Mouse (Mus musculus) kidney, adult 2 months (tissue): ENCODE measurements at regions not wholly inside any gene's neighbourhood (a gene's known extent, or its start where the extent isn't known, plus 50 kb on each side); places are given as distances from the start of the nearest gene placed in this dataset.

ENCODE experiments used
- DNase-seq: peaks from one replicate; pipeline ENCODE4 v3.0.0; 2021
- H3K27ac ChIP-seq: fragments of 200-500 bp; 2 replicates; pipeline ENCODE4 v1.5.1; 2012; ENCODE audit warnings: low read depth, low read length, control low read depth, inconsistent platforms; ENCODE audit not compliant: insufficient read depth
- H3K27me3 ChIP-seq: fragments of 200-500 bp; replicated peaks from 2 replicates; pipeline ENCODE4 v1.6.1; 2012; ENCODE audit warnings: mild to moderate bottlenecking, moderate library complexity, low read length, inconsistent platforms; ENCODE audit not compliant: control insufficient read depth, insufficient read depth
- H3K36me3 ChIP-seq: fragments of 200-500 bp; 2 replicates; pipeline ENCODE4 v1.6.1; 2012; ENCODE audit warnings: mild to moderate bottlenecking, moderate library complexity, low read length, inconsistent platforms; ENCODE audit not compliant: control insufficient read depth, insufficient read depth
- H3K4me1 ChIP-seq: fragments of 200-500 bp; 2 replicates; pipeline ENCODE4 v1.6.1; 2011; ENCODE audit warnings: low read length; ENCODE audit not compliant: control insufficient read depth, insufficient read depth
- H3K4me3 ChIP-seq: fragments of 200-500 bp; 2 replicates; pipeline ENCODE4 v1.5.1; 2011; ENCODE audit warnings: mild to moderate bottlenecking, low read depth, low read length, control low read depth; ENCODE audit not compliant: insufficient read depth
- CTCF ChIP-seq: fragments of 200-500 bp; conservative IDR thresholded peaks from 2 replicates; pipeline ENCODE4 v1.5.1; 2011; ENCODE audit warnings: low read depth, mild to moderate bottlenecking, control low read depth, low read length, moderate library complexity, mixed read lengths; ENCODE audit not compliant: insufficient read depth, insufficient read length
- POLR2A ChIP-seq: fragments of 200-500 bp; IDR thresholded peaks from one replicate; pipeline ENCODE4 v1.6.1; 2011; ENCODE audit warnings: low read depth, low read length, control low read depth
- WGBS: fragments of 180-500 bp; shearing (Covaris S2); methylation state at CpG from one replicate; pipeline ENCODE4 v1.1.7; 2018; 5-methylcytosine and 5-hydroxymethylcytosine counted together

DNA sequence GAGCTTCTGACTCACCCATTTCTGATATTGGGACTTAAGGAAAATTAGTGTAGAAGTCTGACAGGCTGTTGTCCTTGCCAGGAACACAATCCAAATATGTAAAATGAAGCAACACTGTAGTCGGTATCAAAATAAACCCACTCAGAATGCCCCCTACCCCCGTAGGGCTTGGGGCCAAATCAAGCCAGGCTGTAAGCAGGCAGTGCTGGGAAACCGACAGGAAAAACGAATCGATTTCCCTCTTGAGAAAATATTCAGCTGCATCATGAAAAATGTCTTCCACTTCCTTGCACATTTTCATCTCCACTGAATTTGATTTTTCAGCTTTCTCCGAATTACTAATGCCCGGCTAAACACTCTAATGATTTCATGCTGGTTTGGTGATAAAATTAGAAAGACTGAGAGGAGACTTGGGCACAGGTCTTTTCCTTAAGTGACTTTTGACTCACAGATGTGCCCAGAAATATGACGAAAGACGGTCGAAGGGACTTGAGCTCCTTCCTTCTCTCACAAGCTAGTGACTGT lies 485.7 kb downstream of the Fat4 start:
- TF ChIP-seq POLR2A, result no peak
- no peak for TF ChIP-seq CTCF
- DNase-seq, result no peak
- Histone ChIP-seq H3K4me1 (no peaks in the 10 kb centered on the region), H3K36me3 (no peaks in the 10 kb centered on the region), H3K27me3 (no peaks in the 10 kb centered on the region), H3K4me3 (no peak overlapping the region), H3K27ac (no peak overlapping the region)
- 67% methylated on average over 10 of the region's 10 CpGs for WGBS

DNA sequence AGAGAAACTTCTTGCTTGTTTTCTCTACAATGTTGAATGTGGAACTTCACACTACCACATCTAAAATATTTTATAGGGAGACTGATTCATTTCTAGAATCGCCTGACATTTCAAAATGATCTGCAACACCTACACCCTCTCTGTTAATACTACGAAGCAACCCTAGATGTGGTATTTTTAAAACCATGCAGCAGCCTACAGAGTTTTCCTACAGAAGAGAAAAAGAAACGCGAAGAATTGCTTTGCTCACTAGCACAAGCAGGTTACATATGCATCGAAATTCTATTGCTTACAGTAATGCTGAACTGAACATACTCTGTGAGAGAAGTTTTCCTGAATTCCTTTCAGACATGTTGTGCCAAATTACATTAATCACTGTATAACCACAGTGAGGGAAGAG lies 488.7 kb downstream of the Fat4 start:
- no peaks in the 10 kb centered on the region for H3K36me3 ChIP-seq
- H3K4me1 ChIP-seq, result no peaks in the 10 kb centered on the region
- TF ChIP-seq POLR2A (no peak), CTCF (no peak)
- no peak overlapping the region for H3K27ac ChIP-seq
- WGBS, result 87% methylated on average over 5 of the region's 5 CpGs
- no peaks in the 10 kb centered on the region for H3K27me3 ChIP-seq
- H3K4me3 ChIP-seq, result no peak overlapping the region
- no peak for DNase-seq

GRCm38 (mm10) chr3:39388491-39388890 lies 501.8 kb downstream of the Fat4 start:
- 83% methylated on average over 1 of the region's 1 CpGs for WGBS
- no peak for DNase-seq

GRCm38 (mm10) chr3:39390442-39390841 lies 503.7 kb downstream of the Fat4 start:
- Histone ChIP-seq H3K4me1 (no peaks in the 10 kb centered on the region), H3K27ac (no peak overlapping the region), H3K27me3 (no peaks in the 10 kb centered on the region), H3K4me3 (no peak overlapping the region), H3K36me3 (no peaks in the 10 kb centered on the region)
- TF ChIP-seq CTCF, result no peak
- 34% methylated on average over 9 of the region's 9 CpGs for WGBS
- DNase-seq, result no peak

More at GRCm38 (mm10) chr3:39388491-39388890, 501.8 kb downstream of the Fat4 start:
- Histone ChIP-seq H3K27me3 (no peaks in the 10 kb centered on the region), H3K27ac (no peak overlapping the region), H3K36me3 (no peaks in the 10 kb centered on the region), H3K4me3 (no peak overlapping the region), H3K4me1 (no peaks in the 10 kb centered on the region)
- TF ChIP-seq CTCF (no peak), POLR2A (no peak)

- TF ChIP-seq CTCF, result peak; percentile 37; the same call in 1 of the 2 replicates
- no peak for TF ChIP-seq POLR2A
- Histone ChIP-seq H3K4me3 (no peak overlapping the region), H3K27me3 (no peaks in the 10 kb centered on the region), H3K36me3 (no peaks in the 10 kb centered on the region), H3K4me1 (no peaks in the 10 kb centered on the region), H3K27ac (no peak overlapping the region)
- peak; percentile 24 for DNase-seq
- WGBS, result 44% methylated on average over 2 of the region's 2 CpGs
These were observed 505.3 kb downstream of the Fat4 start for GRCm38 (mm10) chr3:39392053-39392452.

GRCm38 (mm10) chr3:39396672-39397071 lies 509.9 kb downstream of the Fat4 start:
- no peaks in the 10 kb centered on the region for H3K36me3 ChIP-seq
- no peak for DNase-seq
- no peak for TF ChIP-seq CTCF
- TF ChIP-seq POLR2A, result no peak
- no peak overlapping the region for H3K27ac ChIP-seq
- H3K4me3 ChIP-seq, result no peak overlapping the region
- no peaks in the 10 kb centered on the region for H3K27me3 ChIP-seq
- H3K4me1 ChIP-seq, result no peaks in the 10 kb centered on the region

DNA sequence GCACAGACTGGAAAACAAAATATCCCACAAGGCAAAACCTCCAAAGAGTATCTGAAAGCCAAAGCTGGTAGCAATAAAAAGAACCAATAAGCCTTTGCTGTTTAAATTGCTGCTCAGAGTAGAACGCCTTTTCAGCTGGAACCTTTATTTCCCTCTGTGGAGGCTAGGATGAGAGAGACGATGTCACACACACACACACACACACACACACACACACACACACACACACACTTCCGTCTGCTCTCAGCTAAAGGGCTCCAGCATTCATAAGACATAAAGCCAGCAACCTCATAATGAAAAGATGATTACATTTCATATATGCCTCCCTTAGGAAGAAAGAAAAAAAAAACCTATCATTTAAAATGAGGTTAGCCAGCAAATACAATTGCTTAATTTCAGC lies 510.5 kb downstream of the Fat4 start:
- 58% methylated on average over 3 of the region's 3 CpGs for WGBS
- no peak overlapping the region for H3K27ac ChIP-seq
- no peaks in the 10 kb centered on the region for H3K36me3 ChIP-seq
- H3K4me3 ChIP-seq, result no peak overlapping the region
- no peak for TF ChIP-seq CTCF
- TF ChIP-seq POLR2A, result no peak
- H3K27me3 ChIP-seq, result no peaks in the 10 kb centered on the region
- no peaks in the 10 kb centered on the region for H3K4me1 ChIP-seq
- no peak for DNase-seq
